8 mouse cellular contexts compared by ENCODE assay signal in the genomic region with DNA sequence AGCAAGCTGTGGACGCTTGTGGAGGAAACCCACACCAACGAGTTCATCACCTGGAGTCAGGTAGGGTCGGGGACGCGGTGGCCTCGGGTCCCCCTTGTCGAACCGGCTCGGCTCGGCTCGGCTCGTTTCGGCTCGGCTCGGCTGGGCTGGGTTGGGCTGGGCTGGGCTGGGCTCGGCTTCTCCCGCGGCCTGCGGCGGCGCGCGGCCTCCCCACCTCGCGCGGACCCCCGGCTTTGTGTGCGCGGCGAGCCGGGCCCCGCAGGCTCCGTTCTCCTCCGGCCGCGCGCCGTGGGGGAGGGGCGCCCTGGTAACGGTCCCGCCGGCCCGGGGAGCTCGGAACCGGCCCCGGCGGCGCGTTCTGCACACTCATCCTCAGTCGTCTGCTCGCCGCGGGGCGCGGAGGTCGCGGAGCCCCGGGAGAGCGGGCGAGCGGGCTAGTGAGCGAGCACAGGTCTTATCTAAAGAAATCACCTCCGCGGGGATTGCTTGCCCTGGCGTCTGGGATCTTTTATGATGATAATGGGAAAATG. TPM values are rescaled to one million over a fixed set of nuclear protein-coding genes. Genes with fewer than 3 reads are reported as not detected.
DNase-seq lines count a peak whose midpoint lies in the region; ATAC-seq lines count a peak whose summit lies in the region.

No protein-coding gene starts in this region.

- H3K4me2 ChIP-seq in forebrain, embryonic 16.5 days (ENCODE audit: low read length), result peak overlapping the region; percentile 65

- peak overlapping the region; percentile 99 for H3K9ac ChIP-seq in forebrain, embryonic 16.5 days (replicated peaks; ENCODE audit: low read depth, low read length)

- peaks cover 12% of the 10 kb centered on the region for H3K4me1 ChIP-seq in forebrain, embryonic 16.5 days (replicated peaks; ENCODE audit: control insufficient read depth, insufficient read depth, low read length)
- peaks cover 12% of the 10 kb centered on the region for H3K4me1 ChIP-seq in megakaryocyte, embryonic 14.5 days

- WGBS in forebrain, embryonic 16.5 days, result under 1% methylated on average over 63 of the region's 65 CpGs

- H3K9me3 ChIP-seq in forebrain, embryonic 16.5 days (ENCODE audit: control insufficient read depth, low read length), result no peaks in the 10 kb centered on the region
- H3K9me3 ChIP-seq in megakaryocyte, embryonic 14.5 days, result 0 out of 2 replicates have a peak, but pooled peaks cover 3% of the 10 kb centered on the region

- peak; percentile 19 to 52 for DNase-seq in gastrocnemius, adult 8-10 months (ENCODE audit: low spot score in 2 of 2)
- DNase-seq in gastrocnemius, adult 18-20 months (ENCODE audit: low spot score), result no peak
- DNase-seq in 416B (ENCODE audit: low read depth), result peak; percentile 33
- peak; percentile 89 for DNase-seq in adrenal gland, postnatal 14 days
- DNase-seq in kidney, postnatal 25 days, result peak; percentile 78 to 84
- DNase-seq in c-Kit-positive CD71-positive TER-119-positive erythroid progenitor cells, embryonic 14.5 days (ENCODE audit: low spot score), result no peak

- no peaks in the 10 kb centered on the region for H3K36me3 ChIP-seq in forebrain, embryonic 16.5 days (ENCODE audit: control insufficient read depth, insufficient read depth)
- H3K36me3 ChIP-seq in megakaryocyte, embryonic 14.5 days (replicated peaks; ENCODE audit: low read length), result no peaks in the 10 kb centered on the region

- peak overlapping the region; percentile 97 for H3K27ac ChIP-seq in forebrain, embryonic 16.5 days (ENCODE audit: low read length)

- ATAC-seq in forebrain, embryonic 16.5 days, result peak; percentile 79

- no peaks in the 10 kb centered on the region for H3K27me3 ChIP-seq in forebrain, embryonic 16.5 days (replicated peaks; ENCODE audit: control insufficient read depth, insufficient read depth, low read length)
- no peaks in the 10 kb centered on the region for H3K27me3 ChIP-seq in megakaryocyte, embryonic 14.5 days (replicated peaks)

- peak overlapping the region; percentile 94 for H3K4me3 ChIP-seq in forebrain, embryonic 16.5 days (replicated peaks; ENCODE audit: low read length)
- H3K4me3 ChIP-seq in megakaryocyte, embryonic 14.5 days (replicated peaks), result peak overlapping the region; percentile 95

RNA-seq across cellular contexts. Expression of gene Hsf2, which starts 0.4 kb away (rescaled TPM):
- total RNA-seq in gastrocnemius, adult 8-10 months (2022), result 10 to 100 TPM; 19.8 to 26.9 (median 22.5) TPM
- total RNA-seq in gastrocnemius, adult 18-20 months (2021), result 10 to 100 TPM; 18.1 to 23.6 TPM
- total RNA-seq in adrenal gland, postnatal 14 days (2021), result 15.4 and 16.1 TPM in 2 replicates
- polyA plus RNA-seq in forebrain, embryonic 16.5 days (2015; fragmentation: Nextera tagmentation; extraction: Ambion mirVana), result 67.1 and 70.5 TPM in 2 replicates
- polyA plus RNA-seq in megakaryocyte, embryonic 14.5 days (2012; ENCODE audit: insufficient read depth, low replicate concordance), result 0.28 TPM in 1 of 2 replicates, not detected in the other

RNA-seq across cellular contexts. Expression of gene Serinc1, which starts 45.7 kb away (rescaled TPM):
- 100 to 1,000 TPM; 182 to 214 (median 201) TPM for total RNA-seq in gastrocnemius, adult 8-10 months (2022)
- 100 to 1,000 TPM; 184 to 191 TPM for total RNA-seq in gastrocnemius, adult 18-20 months (2021)
- 265 and 276 TPM in 2 replicates for total RNA-seq in adrenal gland, postnatal 14 days (2021)
- 421 and 448 TPM in 2 replicates for polyA plus RNA-seq in forebrain, embryonic 16.5 days (2015; fragmentation: Nextera tagmentation; extraction: Ambion mirVana)
- 8.6 TPM in 1 of 2 replicates, not detected in the other for polyA plus RNA-seq in megakaryocyte, embryonic 14.5 days (2012; ENCODE audit: insufficient read depth, low replicate concordance)

Comparison
In these comparisons a context has a peak if more than half of its experiments do, and no peak if none do; other contexts are left out.
1. DNase-seq: peak in gastrocnemius, adult 8-10 months (2 of 2), 416B (single experiment), adrenal gland, postnatal 14 days (single experiment) and kidney, postnatal 25 days (2 of 2); none in gastrocnemius, adult 18-20 months (single experiment) and c-Kit-positive CD71-positive TER-119-positive erythroid progenitor cells, embryonic 14.5 days (single experiment).